Mouse (Mus musculus): Measurements from ENCODE around the gene Gm20388.

Gm20388 gene

GRCm38 (mm10) chr8:121181285-121181884 lies 1270.7 kb downstream of the Gm20388 start:
- DNase-seq (ENCODE audit: low spot score in 2 of 2), result no peak

GRCm38 (mm10) chr8:121187491-121188364 lies 1277.1 kb downstream of the Gm20388 start:
- no peak for DNase-seq (ENCODE audit: low spot score in 2 of 2)

- no peak for DNase-seq (ENCODE audit: low spot score in 2 of 2)
These were observed 1278.4 kb downstream of the Gm20388 start for GRCm38 (mm10) chr8:121188994-121189393.

GRCm38 (mm10) chr8:121192451-121192850 lies 1281.8 kb downstream of the Gm20388 start:
- no peak for DNase-seq (ENCODE audit: low spot score in 2 of 2)

- DNase-seq (ENCODE audit: low spot score in 2 of 2), result no peak
These were observed 1285.3 kb downstream of the Gm20388 start for GRCm38 (mm10) chr8:121195970-121196369.

GRCm38 (mm10) chr8:121196726-121197668 lies 1286.4 kb downstream of the Gm20388 start:
- DNase-seq (ENCODE audit: low spot score in 2 of 2), result no peak

- DNase-seq (ENCODE audit: low spot score in 2 of 2), result no peak
These were observed 1289.4 kb downstream of the Gm20388 start for GRCm38 (mm10) chr8:121200069-121200468.

GRCm38 (mm10) chr8:121200979-121201378 lies 1290.3 kb downstream of the Gm20388 start:
- no peak for DNase-seq (ENCODE audit: low spot score in 2 of 2)

GRCm38 (mm10) chr8:121201651-121202050 lies 1291.0 kb downstream of the Gm20388 start:
- DNase-seq (ENCODE audit: low spot score in 2 of 2), result no peak

- DNase-seq (ENCODE audit: low spot score in 2 of 2), result no peak
These were observed 1293.2 kb downstream of the Gm20388 start for GRCm38 (mm10) chr8:121203612-121204376.

- no peak for DNase-seq (ENCODE audit: low spot score in 2 of 2)
These were observed 1296.5 kb downstream of the Gm20388 start for GRCm38 (mm10) chr8:121207171-121207570.

GRCm38 (mm10) chr8:121210627-121211026 lies 1300.0 kb downstream of the Gm20388 start:
- no peak for DNase-seq (ENCODE audit: low spot score in 2 of 2)

- DNase-seq (ENCODE audit: low spot score in 2 of 2), result no peak
These were observed 1302.6 kb downstream of the Gm20388 start for GRCm38 (mm10) chr8:121213236-121213635.

- no peak for DNase-seq (ENCODE audit: low spot score in 2 of 2)
These were observed 1303.0 kb downstream of the Gm20388 start for GRCm38 (mm10) chr8:121213651-121214050.

- no peak for DNase-seq (ENCODE audit: low spot score in 2 of 2)
These were observed 1304.3 kb downstream of the Gm20388 start for GRCm38 (mm10) chr8:121214975-121215374.

GRCm38 (mm10) chr8:121216441-121216949 lies 1305.9 kb downstream of the Gm20388 start:
- no peak for DNase-seq (ENCODE audit: low spot score in 2 of 2)

GRCm38 (mm10) chr8:121218486-121218885 lies 1307.8 kb downstream of the Gm20388 start:
- no peak for DNase-seq (ENCODE audit: low spot score in 2 of 2)

- DNase-seq (ENCODE audit: low spot score in 2 of 2), result no peak
These were observed 1309.7 kb downstream of the Gm20388 start for GRCm38 (mm10) chr8:121220103-121220899.

GRCm38 (mm10) chr8:121224709-121225108 lies 1314.1 kb downstream of the Gm20388 start:
- DNase-seq (ENCODE audit: low spot score in 2 of 2), result no peak

- no peak for DNase-seq (ENCODE audit: low spot score in 2 of 2)
These were observed 1317.1 kb downstream of the Gm20388 start for GRCm38 (mm10) chr8:121227756-121228155.
